Mouse (Mus musculus): ENCODE measurements at regions not wholly inside any gene's neighbourhood (a gene's known extent, or its start where the extent isn't known, plus 50 kb on each side); places are given as distances from the start of the nearest gene placed in this dataset.
A peak's percentile ranks its signal among the peaks of the same experiment; 100 is the strongest.

GRCm38 (mm10) chr10:14217284-14217683, 251.4 kb downstream of the Hivep2 start:
- no peak for ATAC-seq

DNA sequence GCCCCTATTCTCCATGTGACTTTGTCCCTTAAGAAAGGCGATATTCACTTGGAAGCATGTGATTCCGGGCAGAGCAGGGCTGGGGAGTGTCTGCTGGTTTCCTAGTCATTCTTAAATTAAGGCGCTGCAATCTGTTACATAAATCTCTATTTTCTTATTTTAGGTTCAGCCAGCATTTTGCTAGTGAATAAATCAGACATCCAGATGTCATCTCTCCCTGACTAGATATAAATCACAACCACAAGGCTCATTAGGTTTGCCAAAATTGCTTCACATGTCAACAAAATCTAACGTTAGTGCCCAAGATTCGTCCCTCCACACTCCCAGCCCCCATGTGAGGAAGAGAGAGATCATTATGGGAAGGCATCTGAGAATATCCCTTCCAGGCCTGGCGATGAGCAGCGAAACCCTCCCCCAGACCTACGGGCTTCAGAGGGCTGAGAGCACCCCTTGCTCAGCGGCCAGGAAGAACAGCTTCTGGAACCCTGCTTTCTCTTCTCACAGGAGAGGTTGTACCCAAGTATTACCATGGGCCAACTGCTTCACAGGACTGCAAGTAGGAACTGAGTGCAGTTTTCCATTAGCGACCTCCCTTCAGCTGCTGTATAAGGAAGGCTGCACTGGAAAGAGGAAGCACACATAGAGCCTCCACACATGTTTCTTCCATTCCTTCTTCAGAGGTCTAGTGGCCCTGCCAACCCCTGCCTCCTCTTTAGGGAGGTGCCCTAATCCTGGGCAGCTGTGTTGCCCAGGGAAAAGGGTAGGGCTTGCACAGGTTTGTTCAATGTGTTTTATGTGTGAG, 250.5 kb downstream of the Hivep2 start:
- ATAC-seq: no peak

DNA sequence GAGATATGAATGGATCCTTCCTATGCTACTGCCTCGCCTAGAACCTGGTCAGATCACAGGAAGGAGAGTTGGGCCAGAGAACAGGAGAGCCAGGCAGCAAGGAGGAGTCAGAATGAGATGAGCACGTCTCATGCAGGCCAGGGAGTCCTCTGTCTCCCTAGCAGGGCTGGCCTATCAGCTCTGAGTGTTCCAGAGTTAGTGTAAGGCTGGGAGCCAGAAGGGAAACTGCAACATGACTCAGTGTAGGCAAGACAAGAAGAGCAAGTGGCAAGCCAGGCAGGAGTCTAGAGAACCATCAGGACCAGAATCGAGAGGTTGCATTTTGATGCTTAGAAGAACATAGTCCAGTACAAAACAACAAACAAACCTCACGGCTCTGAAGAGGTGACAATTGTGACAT, 249.6 kb downstream of the Hivep2 start:
- ATAC-seq: no peak

DNA sequence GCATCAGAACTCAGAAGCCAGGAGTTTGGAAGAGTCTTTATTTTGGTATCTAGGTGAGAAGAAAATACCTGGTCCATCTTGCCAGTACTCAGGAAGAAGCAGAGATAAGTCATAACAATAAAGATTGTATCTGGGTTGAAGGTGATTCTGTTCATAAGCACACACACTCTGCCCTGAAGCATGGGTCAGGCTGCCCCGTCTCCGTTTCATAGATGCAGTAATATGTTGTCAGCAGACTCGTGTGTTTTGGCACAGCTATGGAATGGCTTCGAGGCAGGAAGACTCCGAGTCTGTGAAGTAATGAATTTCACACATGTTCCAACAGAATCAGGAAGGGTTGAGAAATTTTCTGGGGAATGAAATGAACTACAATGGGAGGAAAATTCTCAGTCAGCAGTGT, 247.7 kb downstream of the Hivep2 start:
- ATAC-seq: no peak

DNA sequence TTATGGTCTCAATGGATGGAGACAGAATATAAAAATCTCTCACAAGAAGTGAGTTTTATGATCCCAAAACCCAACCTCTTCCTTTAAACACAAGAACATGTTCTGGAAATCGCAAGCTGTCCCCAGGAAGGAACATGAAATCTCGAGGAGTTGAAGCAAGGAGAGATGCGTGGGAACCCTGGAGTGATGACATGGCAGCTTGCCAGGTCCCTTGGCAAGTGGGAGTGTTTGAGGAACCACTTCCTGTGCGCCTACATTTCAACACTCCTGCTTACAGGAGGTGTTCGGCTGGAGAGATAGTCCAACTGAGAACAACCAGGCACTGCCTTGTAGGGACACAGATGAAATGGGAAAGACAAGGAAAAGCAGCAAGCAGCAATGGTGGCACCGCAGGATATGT, 246.1 kb downstream of the Hivep2 start:
- no peak for ATAC-seq

- ATAC-seq: no peak
Measured at GRCm38 (mm10) chr10:14211481-14211880, 245.6 kb downstream of the Hivep2 start.

DNA sequence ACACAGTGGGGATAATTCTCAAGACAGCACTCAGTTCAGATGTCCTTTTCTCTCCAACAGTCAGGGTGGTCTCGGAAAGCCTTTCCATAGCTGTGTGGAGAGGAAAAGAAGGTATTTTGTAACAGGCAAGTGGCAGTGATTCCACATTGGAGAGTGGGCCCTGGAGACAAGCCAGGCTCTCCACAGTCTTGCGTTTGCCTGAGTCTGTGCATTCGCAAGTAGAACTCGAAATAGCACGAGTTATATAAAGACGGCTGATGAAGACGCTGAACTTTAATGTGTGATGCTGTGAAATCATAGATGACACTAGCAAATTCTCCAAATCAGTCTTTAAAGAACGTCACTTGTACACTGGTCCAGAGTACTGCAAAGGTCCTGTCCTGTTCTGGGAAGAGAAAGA, 244.6 kb downstream of the Hivep2 start:
- ATAC-seq: no peak

DNA sequence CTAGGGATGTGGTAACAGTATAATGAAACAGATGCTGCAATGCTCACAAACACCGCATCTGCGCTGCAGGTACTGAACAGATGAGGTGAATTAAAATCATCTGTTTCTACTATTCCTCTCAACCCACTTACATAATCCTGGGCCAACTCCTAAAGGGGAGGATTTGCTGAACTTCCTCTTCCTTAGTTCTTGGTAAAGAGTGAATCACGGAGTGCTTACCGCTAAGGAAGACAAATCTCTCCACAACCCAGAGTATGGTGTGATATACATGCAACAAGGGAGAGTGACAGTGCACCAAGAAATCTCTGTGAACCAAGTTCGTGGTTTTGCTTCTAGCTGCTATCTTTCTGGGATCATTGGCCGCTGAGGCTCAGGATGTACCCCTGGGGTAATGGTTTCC, 244.2 kb downstream of the Hivep2 start:
- ATAC-seq: no peak

GRCm38 (mm10) chr10:14208206-14208605, 242.3 kb downstream of the Hivep2 start:
- ATAC-seq: no peak

GRCm38 (mm10) chr10:14207616-14208015, 241.7 kb downstream of the Hivep2 start:
- ATAC-seq: peak; percentile 98

GRCm38 (mm10) chr10:14207051-14207570, 241.2 kb downstream of the Hivep2 start:
- peak; percentile 9 for ATAC-seq
